Mouse (Mus musculus) intestine, embryonic 14.5 days (tissue): Measurements from ENCODE around the gene Crat. TPM values are rescaled to one million over a fixed set of nuclear protein-coding genes. Genes with fewer than 3 reads are reported as not detected.
"Not testable (repeated sequence)": the region's sequence is repeated elsewhere in the genome, so short reads cannot be mapped to it uniquely, and the experiment has no call there.

Experiments
- ATAC-seq: fragments of 200-750 bp; cut with Nextera tagmentation; replicated peaks from 2 replicates; pipeline ENCODE4 v1.8.0; 2017; ENCODE audit warnings: low read depth, moderate number of reproducible peaks, moderate TSS enrichment, moderate library complexity; ENCODE audit not compliant: low FRiP score, low TSS enrichment
- DNase-seq: peaks from one replicate; pipeline ENCODE4 v3.0.0-alpha.2; 2018; ENCODE audit warnings: low spot score
- H3K27ac ChIP-seq: fragments of 300-500 bp; sonication (generic); 2 replicates; pipeline ENCODE4 v1.5.1; 2014; ENCODE audit warnings: low read depth, mild to moderate bottlenecking, control low read depth
- H3K27me3 ChIP-seq: fragments of 300-500 bp; sonication (generic); replicated peaks from 2 replicates; pipeline ENCODE4 v1.6.1; 2014; ENCODE audit warnings: low read length, control low read depth; ENCODE audit not compliant: control insufficient read depth, insufficient read depth
- H3K36me3 ChIP-seq: fragments of 300-500 bp; sonication (generic); 2 replicates; pipeline ENCODE4 v1.6.1; 2014; ENCODE audit warnings: low read length, control low read depth; ENCODE audit not compliant: control insufficient read depth, insufficient read depth
- H3K4me1 ChIP-seq: fragments of 300-500 bp; sonication (generic); replicated peaks from 2 replicates; pipeline ENCODE4 v1.6.1; 2014; ENCODE audit warnings: low read length, control low read depth, mixed read lengths; ENCODE audit not compliant: control insufficient read depth, insufficient read depth
- H3K4me2 ChIP-seq: fragments of 300-500 bp; sonication (generic); 2 replicates; pipeline ENCODE4 v1.6.1; 2014; ENCODE audit warnings: low read length
- H3K4me3 ChIP-seq: fragments of 300-500 bp; sonication (generic); 2 replicates; pipeline ENCODE4 v1.5.1; 2014; ENCODE audit warnings: low read depth, low read length, control low read depth, mixed read lengths
- H3K9ac ChIP-seq: fragments of 300-500 bp; sonication (generic); 2 replicates; pipeline ENCODE4 v1.6.1; 2014; ENCODE audit warnings: mild to moderate bottlenecking, low read length
- H3K9me3 ChIP-seq: fragments of 300-500 bp; sonication (generic); 2 replicates; pipeline ENCODE4 v1.6.1; 2016; ENCODE audit warnings: low read length, control low read depth; ENCODE audit not compliant: control insufficient read depth
- WGBS: fragments of 180-500 bp; shearing (Covaris S2); extraction: QIAGEN DNeasy Blood & Tissue Kit; methylation state at CpG from one replicate; pipeline ENCODE4 v1.1.7; 2014; 5-methylcytosine and 5-hydroxymethylcytosine counted together
- polyA plus RNA-seq: library from polyadenylated mRNA; unstranded; fragments of >200 nt; fragmentation: Nextera tagmentation; extraction: Ambion mirVana; gene quantifications from 2 replicates; pipeline ENCODE4 v1.2.1, GENCODE M21; 2014

Crat gene
- polyA plus RNA-seq, 1 experiment from 2014 or later, result 25.3 TPM

- Histone ChIP-seq H3K4me1 (peaks cover 14% of the 10 kb centered on the region), H3K9me3 (no peaks in the 10 kb centered on the region), H3K27ac (no peak overlapping the region), H3K27me3 (no peaks in the 10 kb centered on the region), H3K9ac (no peak overlapping the region), H3K4me2 (no peak overlapping the region), H3K4me3 (no peak overlapping the region), H3K36me3 (peaks cover 71% of the 10 kb centered on the region)
- WGBS, result 80% methylated on average over 5 of the region's 5 CpGs
- ATAC-seq (no peak), DNase-seq (no peak)
These were observed 20.5 kb upstream of the Crat start for GRCm38 (mm10) chr2:30436156-30436545.

DNA sequence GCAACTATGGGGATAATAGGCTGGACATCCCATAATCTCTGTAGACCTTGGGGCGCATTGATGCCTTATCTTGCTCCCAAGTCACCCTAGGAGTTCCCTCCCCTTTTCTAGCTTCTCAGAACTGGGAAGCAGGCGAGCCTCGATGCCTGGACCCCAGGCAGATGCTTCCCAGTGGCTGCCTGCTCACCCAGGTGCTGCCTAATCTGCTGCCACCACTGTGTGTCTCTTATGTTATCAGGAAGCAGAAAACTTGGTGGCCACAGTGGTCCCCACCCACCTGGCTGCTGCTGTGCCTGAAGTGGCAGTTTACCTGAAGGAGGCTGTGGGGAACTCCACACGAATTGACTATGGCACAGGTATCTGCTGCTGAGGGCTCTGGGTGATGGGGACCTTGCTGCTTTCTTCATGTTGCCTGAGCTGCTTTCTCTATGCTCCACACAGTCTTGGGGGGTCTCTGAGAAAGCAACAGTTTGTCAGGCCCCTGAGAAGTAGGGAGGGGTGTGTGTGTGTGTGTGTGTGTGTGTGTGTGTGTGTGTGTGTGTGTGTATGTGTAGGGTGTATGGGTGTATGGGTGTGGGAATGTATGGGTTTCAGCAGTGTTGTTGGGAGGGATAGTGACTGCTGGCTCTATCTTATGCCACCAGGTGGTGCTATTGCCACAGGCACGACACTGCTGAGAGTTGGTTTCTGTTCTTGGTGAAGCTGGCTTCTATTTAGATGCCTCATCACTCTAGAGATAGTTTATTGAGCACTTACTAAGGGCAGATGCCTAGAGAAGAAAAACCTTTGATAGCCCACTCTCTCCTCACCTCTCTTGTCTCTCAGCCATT lies 19.9 kb upstream of the Crat start:
- Histone ChIP-seq H3K4me2 (no peak overlapping the region), H3K4me3 (no peak overlapping the region), H3K9ac (no peak overlapping the region), H3K9me3 (no peaks in the 10 kb centered on the region), H3K27ac (no peak overlapping the region), H3K36me3 (peaks cover 78% of the 10 kb centered on the region), H3K4me1 (peaks cover 8% of the 10 kb centered on the region), H3K27me3 (no peaks in the 10 kb centered on the region)
- DNase-seq (no peak), ATAC-seq (peak; percentile 77)
- WGBS, result 58% methylated on average over 5 of the region's 5 CpGs

DNA sequence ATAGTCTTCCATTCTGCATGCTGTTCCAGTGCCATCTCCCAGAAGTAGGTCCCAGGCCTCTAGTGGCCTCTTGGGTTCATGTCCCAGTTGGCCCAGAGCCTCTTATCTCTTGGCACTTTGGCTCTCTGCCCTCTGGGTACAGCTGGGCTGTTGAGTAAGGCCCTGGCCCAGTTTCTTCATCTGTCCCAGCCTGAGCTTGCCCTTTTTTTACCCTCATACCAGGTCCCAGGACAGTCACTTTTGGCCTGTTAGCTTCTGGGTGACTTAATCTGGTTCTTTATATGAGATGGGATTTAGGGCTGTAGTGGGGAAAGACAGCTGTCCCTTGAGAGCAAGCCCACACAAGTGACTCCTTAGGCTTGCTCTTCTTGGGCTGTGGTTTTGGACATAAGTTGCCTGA lies 13.5 kb upstream of the Crat start:
- Histone ChIP-seq H3K4me3 (no peak overlapping the region), H3K36me3 (peaks cover 77% of the 10 kb centered on the region), H3K4me2 (no peak overlapping the region), H3K27me3 (no peaks in the 10 kb centered on the region), H3K4me1 (no peaks in the 10 kb centered on the region), H3K27ac (no peak overlapping the region), H3K9ac (no peak overlapping the region), H3K9me3 (no peaks in the 10 kb centered on the region)
- ATAC-seq (no peak), DNase-seq (no peak)

DNA sequence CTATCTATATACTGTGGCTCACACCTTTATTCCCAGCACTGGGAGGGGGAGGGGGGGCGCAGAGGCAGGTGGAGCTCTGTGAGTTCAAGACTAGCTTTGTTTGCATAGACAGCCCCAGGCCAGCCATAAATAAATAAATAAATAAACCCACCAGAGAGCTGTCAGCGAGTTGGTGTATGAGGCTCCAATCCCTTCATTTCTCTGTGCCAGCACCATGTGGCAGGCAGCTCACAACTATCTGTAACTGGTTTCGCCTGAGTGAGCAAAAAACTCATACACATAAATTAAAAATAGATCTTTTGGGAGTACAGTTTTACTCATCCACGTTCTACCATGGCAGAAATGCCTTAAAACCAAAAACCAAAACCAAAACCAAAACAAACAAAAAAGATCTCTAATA lies 5.8 kb upstream of the Crat start:
- Histone ChIP-seq H3K4me2 (no peak overlapping the region), H3K9ac (no peak overlapping the region), H3K27me3 (no peaks in the 10 kb centered on the region), H3K4me1 (peaks cover 23% of the 10 kb centered on the region), H3K4me3 (no peak overlapping the region), H3K36me3 (peaks cover 13% of the 10 kb centered on the region), H3K27ac (no peak overlapping the region), H3K9me3 (no peaks in the 10 kb centered on the region)
- ATAC-seq (no peak), DNase-seq (no peak)
- WGBS, result 75% methylated on average over 4 of the region's 4 CpGs

DNA sequence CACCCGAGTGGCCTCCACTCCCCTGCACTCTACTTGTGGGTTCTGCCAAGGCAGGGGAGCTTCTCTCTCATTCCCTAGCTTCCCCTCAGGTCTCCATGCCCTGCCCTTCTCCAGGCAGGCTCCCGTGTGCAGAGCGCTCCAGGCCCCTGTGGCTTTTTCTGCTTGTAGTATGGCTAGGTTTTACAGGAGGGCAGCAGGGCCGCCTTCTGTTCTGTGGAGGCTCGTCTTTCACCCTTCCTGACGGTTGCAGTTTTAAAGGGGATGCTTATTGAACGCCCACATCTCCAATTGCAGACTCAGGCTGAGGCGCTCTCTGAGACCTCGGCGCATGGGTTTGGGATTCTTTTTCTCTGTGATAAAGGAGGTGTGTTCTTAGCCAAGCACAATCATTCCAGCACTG lies 3.5 kb upstream of the Crat start:
- H3K9ac ChIP-seq, result 0 out of 2 replicates have a peak overlapping the region, but pooled peaks have one; percentile 0

DNA sequence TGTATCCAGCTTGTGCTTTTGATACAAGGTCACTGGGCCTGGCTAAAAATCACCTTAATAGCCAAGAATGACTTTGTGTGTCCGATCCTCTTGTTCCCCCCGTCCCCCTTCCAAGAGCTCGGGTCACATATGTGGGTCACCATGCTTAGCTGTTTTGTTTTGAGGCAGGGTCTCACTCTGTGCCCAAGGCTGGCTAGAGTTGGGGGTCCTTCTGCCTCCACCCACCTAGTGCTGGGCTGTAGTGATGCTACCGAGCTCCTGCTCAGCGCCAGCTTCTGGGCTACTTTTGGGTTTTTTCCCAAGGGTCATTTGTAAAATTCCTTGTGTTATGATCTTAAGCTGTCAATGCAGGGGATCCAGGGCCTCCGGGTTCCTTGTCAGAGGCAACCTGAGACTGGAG lies 2.6 kb upstream of the Crat start:
- H3K4me1 ChIP-seq, result peaks cover 26% of the 10 kb centered on the region
- WGBS, result 69% methylated on average over 6 of the region's 6 CpGs
- no peak for ATAC-seq

More for the DNA sequence above, 3.5 kb upstream of the Crat start:
- H3K4me1 ChIP-seq, result peaks cover 26% of the 10 kb centered on the region
- DNase-seq, result no peak
- 0 out of 2 replicates have a peak, but pooled peaks cover 9% of the 10 kb centered on the region for H3K36me3 ChIP-seq
- H3K27me3 ChIP-seq, result no peaks in the 10 kb centered on the region
- peak overlapping the region; percentile 22 for H3K4me2 ChIP-seq
- ATAC-seq, result no peak
- WGBS, result 21% methylated on average over 10 of the region's 10 CpGs
- peak overlapping the region; percentile 40; the same call in 1 of the 2 replicates for H3K27ac ChIP-seq
- H3K9me3 ChIP-seq, result no peaks in the 10 kb centered on the region
- no peak overlapping the region for H3K4me3 ChIP-seq

DNA sequence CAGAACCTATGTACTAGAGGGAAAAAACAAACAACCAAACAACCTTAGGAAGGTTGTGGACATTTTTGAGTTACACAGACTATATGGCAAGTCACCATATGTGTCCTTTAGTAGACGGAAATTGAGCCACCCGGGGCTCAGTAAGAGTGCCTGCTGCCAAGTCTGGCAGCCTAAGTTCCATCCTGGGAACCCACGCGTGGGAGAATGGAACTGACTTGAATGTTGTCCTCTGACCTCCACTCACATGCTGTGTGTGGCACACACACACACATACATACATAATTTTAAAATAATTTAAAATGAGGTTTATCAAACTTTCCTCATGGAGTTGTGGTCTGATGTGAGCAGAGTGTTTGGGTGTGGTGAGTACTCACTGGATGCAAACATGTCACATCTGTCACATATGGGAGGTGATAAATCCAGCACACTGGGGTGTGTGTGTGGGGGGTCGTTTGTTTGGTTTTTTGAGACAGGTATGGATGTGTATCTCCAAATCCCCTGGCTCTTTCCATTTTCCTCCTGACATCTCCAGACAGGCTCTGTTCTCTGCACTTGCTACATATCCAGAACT lies 2.1 kb upstream of the Crat start:
- no peak overlapping the region for H3K4me3 ChIP-seq
- H3K4me1 ChIP-seq, result peaks cover 26% of the 10 kb centered on the region

More for the DNA sequence above, 2.6 kb upstream of the Crat start:
- H3K27ac ChIP-seq, result no peak overlapping the region
- H3K4me2 ChIP-seq, result peak overlapping the region; percentile 22; the same call in 1 of the 2 replicates
- no peaks in the 10 kb centered on the region for H3K9me3 ChIP-seq
- H3K4me3 ChIP-seq, result no peak overlapping the region
- H3K27me3 ChIP-seq, result no peaks in the 10 kb centered on the region
- H3K36me3 ChIP-seq, result 0 out of 2 replicates have a peak, but pooled peaks cover 9% of the 10 kb centered on the region
- no peak for DNase-seq
- 0 out of 2 replicates have a peak overlapping the region, but pooled peaks have one; percentile 13 for H3K9ac ChIP-seq

GRCm38 (mm10) chr2:30417154-30417553 lies 1.5 kb upstream of the Crat start:
- H3K9me3 ChIP-seq, H3K27me3 ChIP-seq, ATAC-seq, H3K9ac ChIP-seq, H3K36me3 ChIP-seq, DNase-seq, H3K27ac ChIP-seq: not testable (repeated sequence)
- H3K4me2 ChIP-seq, result peak overlapping the region; percentile 85
- H3K4me1 ChIP-seq, result peaks cover 26% of the 10 kb centered on the region
- WGBS, result 77% methylated on average over 6 of the region's 6 CpGs
- peak overlapping the region; percentile 67; the same call in 1 of the 2 replicates for H3K4me3 ChIP-seq

More for the DNA sequence above, 2.1 kb upstream of the Crat start:
- Histone ChIP-seq H3K27me3 (no peaks in the 10 kb centered on the region), H3K36me3 (0 out of 2 replicates have a peak, but pooled peaks cover 8% of the 10 kb centered on the region), H3K9ac (no peak overlapping the region), H3K9me3 (no peaks in the 10 kb centered on the region), H3K4me2 (no peak overlapping the region), H3K27ac (no peak overlapping the region)
- no peak for DNase-seq
- WGBS, result 77% methylated on average over 5 of the region's 5 CpGs
- no peak for ATAC-seq
